Mouse (Mus musculus): Measurements from ENCODE around the gene Clcn5. TPM values are rescaled to one million over a fixed set of nuclear protein-coding genes. Genes with fewer than 3 reads are reported as not detected.

Clcn5 gene
- polyA plus RNA-seq, 2 experiments, result 29.3 to 36.1 TPM

DNA sequence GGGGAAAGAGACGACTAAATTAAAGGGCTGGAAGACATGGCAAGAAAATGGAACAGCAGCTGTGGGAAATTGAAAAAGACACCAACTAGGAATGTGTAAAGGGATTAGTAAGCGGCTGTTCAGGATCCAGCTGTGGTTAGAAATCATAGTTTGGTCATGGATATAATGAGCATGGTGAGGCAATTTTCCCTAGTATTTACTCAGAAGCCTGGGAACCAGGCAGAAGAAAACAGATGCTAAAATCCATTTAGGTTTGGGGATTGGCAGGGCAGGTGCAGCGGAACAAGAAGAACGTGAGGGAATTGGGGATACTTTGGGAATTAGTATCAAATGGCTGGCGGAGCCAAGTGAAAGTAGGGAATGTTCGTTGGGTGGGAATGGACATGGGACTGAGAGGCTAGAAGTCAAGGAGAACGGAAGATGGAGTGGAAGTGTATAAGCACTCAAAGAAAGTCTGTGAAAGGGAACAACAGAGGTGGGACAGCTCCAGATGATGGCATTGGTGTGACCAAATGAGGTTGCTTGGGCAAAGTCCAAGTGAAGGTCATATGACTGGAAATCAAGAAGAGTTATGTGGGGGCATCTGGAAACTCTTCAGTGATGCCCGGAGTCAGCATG, 26.9 kb downstream of the Clcn5 start:
- no peak overlapping the region for H3K27ac ChIP-seq (replicated peaks; ENCODE audit: low read depth, low read length)
- H3K4me1 ChIP-seq (ENCODE audit: control insufficient read depth, insufficient read depth, low read length), result no peaks in the 10 kb centered on the region
- DNase-seq (ENCODE audit: low spot score) (no peak), ATAC-seq (ENCODE audit: low FRiP score, low read depth) (peak; percentile 84)
- H3K4me2 ChIP-seq (replicated peaks; ENCODE audit: low read depth, low read length, severe bottlenecking), result no peak overlapping the region
- H3K36me3 ChIP-seq (ENCODE audit: control insufficient read depth, insufficient read depth, low read length), result no peaks in the 10 kb centered on the region
- no peaks in the 10 kb centered on the region for H3K27me3 ChIP-seq (ENCODE audit: control insufficient read depth, insufficient read depth, low read length)
- H3K9ac ChIP-seq (ENCODE audit: low read depth, low read length, severe bottlenecking), result no peak overlapping the region
- H3K9me3 ChIP-seq (ENCODE audit: control insufficient read depth, low read length), result no peaks in the 10 kb centered on the region
- no peak overlapping the region for H3K4me3 ChIP-seq (replicated peaks; ENCODE audit: low read length)
- 85% methylated on average over 8 of the region's 8 CpGs for WGBS
- TF ChIP-seq POLR2A (IDR thresholded peaks at IDR 0.05; ENCODE audit: borderline replicate concordance, extremely low read depth, insufficient read depth, insufficient read length), result no peak

DNA sequence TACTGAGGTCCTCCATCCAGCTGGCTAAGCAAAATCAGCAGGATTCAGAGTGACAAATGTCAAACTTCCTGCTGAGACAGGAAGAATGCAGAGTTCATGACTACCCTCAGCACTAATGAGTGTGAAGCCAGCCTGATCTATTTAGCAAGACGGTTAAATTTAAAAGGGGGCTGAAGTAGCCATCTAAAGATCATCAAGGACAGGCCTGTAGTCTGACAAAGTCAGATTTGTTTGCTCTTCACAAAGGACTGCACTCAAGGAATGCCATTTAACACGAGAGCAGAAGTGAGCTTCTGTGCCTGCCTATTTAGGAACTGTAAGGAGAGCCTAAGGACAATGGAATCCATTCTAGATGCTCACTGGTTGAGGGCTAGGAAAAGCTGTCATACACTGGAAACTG, 30.2 kb downstream of the Clcn5 start:
- Histone ChIP-seq H3K27me3 (ENCODE audit: control insufficient read depth, insufficient read depth, low read length) (no peaks in the 10 kb centered on the region), H3K27ac (replicated peaks; ENCODE audit: low read depth, low read length) (no peak overlapping the region), H3K4me1 (ENCODE audit: control insufficient read depth, insufficient read depth, low read length) (no peaks in the 10 kb centered on the region), H3K4me2 (replicated peaks; ENCODE audit: low read depth, low read length, severe bottlenecking) (no peak overlapping the region), H3K4me3 (replicated peaks; ENCODE audit: low read length) (no peak overlapping the region), H3K9me3 (ENCODE audit: control insufficient read depth, low read length) (no peaks in the 10 kb centered on the region), H3K36me3 (ENCODE audit: control insufficient read depth, insufficient read depth, low read length) (no peaks in the 10 kb centered on the region), H3K9ac (ENCODE audit: low read depth, low read length, severe bottlenecking) (no peak overlapping the region)
- TF ChIP-seq POLR2A (IDR thresholded peaks at IDR 0.05; ENCODE audit: borderline replicate concordance, extremely low read depth, insufficient read depth, insufficient read length), result no peak
- DNase-seq (ENCODE audit: low spot score) (no peak), ATAC-seq (ENCODE audit: low FRiP score, low read depth) (no peak)
- 13% methylated on average over 2 of the region's 2 CpGs for WGBS

DNA sequence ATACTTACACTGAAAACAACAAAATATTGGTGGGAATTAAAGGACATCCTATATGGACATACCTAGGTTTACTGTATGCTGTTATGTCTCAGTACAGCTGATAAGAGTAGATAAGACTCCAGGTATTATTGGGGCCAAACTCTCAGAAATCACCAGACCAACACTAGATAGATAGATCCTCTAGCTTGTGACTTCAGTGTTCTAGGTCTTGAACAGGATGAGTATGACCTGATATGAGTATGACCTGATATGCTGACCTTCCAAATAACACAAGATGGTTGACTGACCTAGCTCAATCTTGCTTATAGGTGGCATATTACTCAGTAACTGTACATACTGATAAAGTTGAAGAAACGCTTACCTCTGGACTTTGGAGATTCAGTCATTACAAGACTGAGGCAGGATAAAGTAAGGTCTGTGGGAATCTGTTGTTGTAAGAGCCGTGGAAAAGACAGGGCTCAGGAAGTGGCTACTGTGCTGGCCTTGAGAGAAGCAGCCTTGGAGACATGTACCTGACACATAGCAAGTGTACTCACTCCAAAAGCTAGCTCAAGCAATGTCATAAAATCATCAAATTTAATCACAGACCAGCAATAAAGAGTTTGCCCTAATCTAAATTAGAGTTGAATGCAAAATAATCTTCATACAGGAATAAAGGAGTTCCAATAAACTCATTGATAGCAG, 32.0 kb downstream of the Clcn5 start:
- Histone ChIP-seq H3K4me3 (replicated peaks; ENCODE audit: low read length) (no peak overlapping the region), H3K4me2 (replicated peaks; ENCODE audit: low read depth, low read length, severe bottlenecking) (no peak overlapping the region), H3K27ac (replicated peaks; ENCODE audit: low read depth, low read length) (no peak overlapping the region), H3K4me1 (ENCODE audit: control insufficient read depth, insufficient read depth, low read length) (no peaks in the 10 kb centered on the region), H3K9me3 (ENCODE audit: control insufficient read depth, low read length) (no peaks in the 10 kb centered on the region), H3K27me3 (ENCODE audit: control insufficient read depth, insufficient read depth, low read length) (no peaks in the 10 kb centered on the region), H3K9ac (ENCODE audit: low read depth, low read length, severe bottlenecking) (no peak overlapping the region), H3K36me3 (ENCODE audit: control insufficient read depth, insufficient read depth, low read length) (no peaks in the 10 kb centered on the region)
- ATAC-seq (ENCODE audit: low FRiP score, low read depth) (no peak), DNase-seq (ENCODE audit: low spot score) (no peak)
- TF ChIP-seq POLR2A (IDR thresholded peaks at IDR 0.05; ENCODE audit: borderline replicate concordance, extremely low read depth, insufficient read depth, insufficient read length), result no peak
- WGBS, result 94% methylated on average over 2 of the region's 2 CpGs

DNA sequence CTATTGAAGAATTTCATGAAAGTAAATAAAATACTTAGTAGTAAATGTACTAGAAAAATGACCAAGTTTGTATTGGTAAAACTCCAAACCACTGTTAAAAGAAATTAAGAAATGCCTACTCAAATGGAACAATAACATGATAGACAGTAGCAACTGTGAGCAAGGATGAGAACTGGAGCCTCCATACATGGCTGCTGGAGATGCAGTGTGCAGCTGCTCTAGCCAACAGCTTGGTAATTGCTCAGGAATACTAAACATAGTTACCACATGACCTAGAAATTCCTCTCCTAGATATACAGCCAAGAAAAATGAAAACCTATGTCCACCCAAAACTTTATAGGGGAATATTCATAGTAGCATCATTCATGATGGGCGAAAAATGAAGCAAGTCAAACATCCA, 36.5 kb downstream of the Clcn5 start:
- ATAC-seq (ENCODE audit: low FRiP score, low read depth), result peak; percentile 79
- Histone ChIP-seq H3K4me2 (replicated peaks; ENCODE audit: low read depth, low read length, severe bottlenecking) (no peak overlapping the region), H3K4me1 (ENCODE audit: control insufficient read depth, insufficient read depth, low read length) (no peaks in the 10 kb centered on the region), H3K4me3 (replicated peaks; ENCODE audit: low read length) (no peak overlapping the region), H3K36me3 (ENCODE audit: control insufficient read depth, insufficient read depth, low read length) (no peaks in the 10 kb centered on the region), H3K9ac (ENCODE audit: low read depth, low read length, severe bottlenecking) (no peak overlapping the region), H3K27me3 (ENCODE audit: control insufficient read depth, insufficient read depth, low read length) (no peaks in the 10 kb centered on the region), H3K9me3 (ENCODE audit: control insufficient read depth, low read length) (no peaks in the 10 kb centered on the region), H3K27ac (replicated peaks; ENCODE audit: low read depth, low read length) (no peak overlapping the region)
- DNase-seq (ENCODE audit: low spot score), result peak; percentile 31
- 75% methylated on average over 1 of the region's 1 CpGs for WGBS
- TF ChIP-seq POLR2A (IDR thresholded peaks at IDR 0.05; ENCODE audit: borderline replicate concordance, extremely low read depth, insufficient read depth, insufficient read length), result no peak

DNA sequence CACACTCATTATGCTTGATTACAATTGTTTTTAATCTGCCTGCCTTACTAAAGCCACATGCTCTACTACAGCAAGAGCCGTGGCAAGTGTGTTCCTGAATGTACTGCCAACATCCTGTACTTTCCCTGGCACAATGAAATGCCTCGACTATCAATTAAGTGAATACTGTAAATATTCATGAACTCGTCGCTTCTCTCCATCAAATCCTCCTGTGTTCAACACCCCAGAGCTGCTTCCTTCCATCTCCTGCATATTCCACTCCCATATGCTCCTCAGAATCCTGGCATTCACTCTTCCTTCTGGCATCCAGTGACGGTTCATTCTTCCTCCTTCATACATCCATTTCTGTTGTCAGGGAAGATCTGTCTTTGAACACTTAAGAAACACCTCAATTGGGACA, 39.4 kb downstream of the Clcn5 start:
- no peaks in the 10 kb centered on the region for H3K9me3 ChIP-seq (ENCODE audit: control insufficient read depth, low read length)
- DNase-seq (ENCODE audit: low spot score) (no peak), ATAC-seq (ENCODE audit: low FRiP score, low read depth) (no peak)
- no peaks in the 10 kb centered on the region for H3K36me3 ChIP-seq (ENCODE audit: control insufficient read depth, insufficient read depth, low read length)
- no peak overlapping the region for H3K27ac ChIP-seq (replicated peaks; ENCODE audit: low read depth, low read length)
- H3K4me3 ChIP-seq (replicated peaks; ENCODE audit: low read length), result no peak overlapping the region
- 76% methylated on average over 5 of the region's 5 CpGs for WGBS
- no peak for TF ChIP-seq POLR2A (IDR thresholded peaks at IDR 0.05; ENCODE audit: borderline replicate concordance, extremely low read depth, insufficient read depth, insufficient read length)
- H3K4me1 ChIP-seq (ENCODE audit: control insufficient read depth, insufficient read depth, low read length), result no peaks in the 10 kb centered on the region
- H3K4me2 ChIP-seq (replicated peaks; ENCODE audit: low read depth, low read length, severe bottlenecking), result no peak overlapping the region
- no peaks in the 10 kb centered on the region for H3K27me3 ChIP-seq (ENCODE audit: control insufficient read depth, insufficient read depth, low read length)
- no peak overlapping the region for H3K9ac ChIP-seq (ENCODE audit: low read depth, low read length, severe bottlenecking)

Measured in limb, embryonic 14.5 days (tissue).